Mouse (Mus musculus): Measurements from ENCODE around the gene Pip5kl1.

GRCm38 (mm10) chr2:32538461-32538860 is 36.1 kb upstream of the Pip5kl1 start:
- TF ChIP-seq POLR2A (IDR thresholded peaks at IDR 0.05; ENCODE audit: insufficient read depth, low read depth, low read length), result no peak
- TF ChIP-seq EP300 (IDR thresholded peaks at IDR 0.05; ENCODE audit: insufficient read depth, low read depth, low read length), result no peak
- no peak for TF ChIP-seq CTCF (IDR thresholded peaks at IDR 0.05)

All from heart, adult 2 months (tissue).